Mouse (Mus musculus): ENCODE results near the gene Vnn3. TPM values are rescaled to one million over a fixed set of nuclear protein-coding genes. Genes with fewer than 3 reads are reported as not detected.

The Vnn3 gene
- polyA plus RNA-seq, 1 experiment from 2014 or later, result not detected

DNA sequence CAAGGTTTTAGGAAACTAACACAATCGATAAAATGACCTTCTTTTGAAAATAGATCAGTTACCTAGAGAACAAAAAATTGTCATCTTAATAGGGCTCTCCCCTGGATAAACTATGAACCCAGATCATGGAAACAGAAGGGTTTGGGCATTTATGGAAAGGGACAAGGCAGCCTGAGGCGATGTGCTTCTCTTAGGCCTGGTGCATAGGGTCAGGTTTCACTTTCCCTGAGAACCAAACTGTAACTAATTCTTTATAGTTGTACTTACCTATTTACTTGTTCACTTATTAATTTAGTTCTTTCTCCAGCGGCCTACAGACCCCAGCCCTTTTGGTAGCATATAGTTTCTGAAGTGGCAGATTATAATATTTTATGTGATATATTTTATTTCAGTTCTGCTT is 14.1 kb upstream of the Vnn3 start:
- no peaks in the 10 kb centered on the region for H3K9me3 ChIP-seq (replicated peaks)
- 84% methylated on average over 3 of the region's 3 CpGs for WGBS
- H3K27me3 ChIP-seq, result no peaks in the 10 kb centered on the region
- H3K4me1 ChIP-seq, result no peaks in the 10 kb centered on the region
- H3K36me3 ChIP-seq (ENCODE audit: poor library complexity, severe bottlenecking), result no peaks in the 10 kb centered on the region
- H3K27ac ChIP-seq, result no peak overlapping the region
- no peak overlapping the region for H3K9ac ChIP-seq
- H3K4me2 ChIP-seq, result no peak overlapping the region
- no peak overlapping the region for H3K4me3 ChIP-seq
- no peak for ATAC-seq

DNA sequence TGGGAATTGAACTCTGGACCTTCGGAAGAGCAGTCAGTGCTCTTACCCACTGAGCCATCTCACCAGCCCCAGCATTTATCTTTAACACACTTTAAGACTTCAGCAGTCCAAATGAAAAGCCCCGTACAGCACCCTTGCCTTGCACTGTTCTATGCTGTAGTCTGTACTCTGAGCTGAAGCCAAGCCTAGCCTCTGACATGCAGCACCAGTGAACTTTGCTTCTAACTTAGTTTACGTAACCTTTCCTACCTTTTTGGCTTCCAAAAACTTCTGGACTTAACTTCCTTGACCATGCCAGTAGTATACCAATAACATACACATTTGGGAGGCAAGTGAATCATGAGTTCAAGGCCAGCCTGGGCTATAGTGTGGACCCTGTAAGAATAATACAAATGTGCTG is 12.4 kb upstream of the Vnn3 start:
- H3K4me1 ChIP-seq, result no peaks in the 10 kb centered on the region
- H3K4me3 ChIP-seq, result no peak overlapping the region
- H3K9ac ChIP-seq, result no peak overlapping the region
- H3K27me3 ChIP-seq, result no peaks in the 10 kb centered on the region
- H3K36me3 ChIP-seq (ENCODE audit: poor library complexity, severe bottlenecking), result no peaks in the 10 kb centered on the region
- H3K4me2 ChIP-seq, result no peak overlapping the region
- no peaks in the 10 kb centered on the region for H3K9me3 ChIP-seq (replicated peaks)
- H3K27ac ChIP-seq, result no peak overlapping the region
- no peak for ATAC-seq
- WGBS, result 91% methylated on average over 3 of the region's 3 CpGs

DNA sequence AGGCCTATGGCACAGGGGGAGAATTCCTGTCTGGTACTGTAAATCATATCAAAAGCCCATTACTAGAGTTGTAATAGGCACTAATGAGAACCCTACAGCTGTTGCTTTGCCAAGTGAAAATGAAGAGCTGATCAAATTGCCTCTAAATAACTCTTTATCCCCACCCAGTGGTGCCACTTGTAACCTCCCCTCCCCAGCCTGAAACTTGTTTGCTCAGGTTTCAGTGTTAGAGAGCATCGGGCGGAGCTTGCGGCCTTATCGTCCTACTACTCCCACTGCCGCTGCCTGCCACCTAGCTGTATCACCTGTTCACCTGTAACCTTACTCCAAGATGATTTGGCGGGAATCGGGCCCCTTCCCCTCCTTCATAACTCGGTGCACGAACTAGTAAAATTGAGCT is 11.9 kb upstream of the Vnn3 start:
- no peaks in the 10 kb centered on the region for H3K27me3 ChIP-seq
- ATAC-seq, result no peak
- 60% methylated on average over 9 of the region's 9 CpGs for WGBS
- H3K9me3 ChIP-seq (replicated peaks), result no peaks in the 10 kb centered on the region
- no peak overlapping the region for H3K9ac ChIP-seq
- no peak overlapping the region for H3K4me3 ChIP-seq
- H3K36me3 ChIP-seq (ENCODE audit: poor library complexity, severe bottlenecking), result no peaks in the 10 kb centered on the region
- no peak overlapping the region for H3K27ac ChIP-seq
- H3K4me1 ChIP-seq, result no peaks in the 10 kb centered on the region
- H3K4me2 ChIP-seq, result no peak overlapping the region

DNA sequence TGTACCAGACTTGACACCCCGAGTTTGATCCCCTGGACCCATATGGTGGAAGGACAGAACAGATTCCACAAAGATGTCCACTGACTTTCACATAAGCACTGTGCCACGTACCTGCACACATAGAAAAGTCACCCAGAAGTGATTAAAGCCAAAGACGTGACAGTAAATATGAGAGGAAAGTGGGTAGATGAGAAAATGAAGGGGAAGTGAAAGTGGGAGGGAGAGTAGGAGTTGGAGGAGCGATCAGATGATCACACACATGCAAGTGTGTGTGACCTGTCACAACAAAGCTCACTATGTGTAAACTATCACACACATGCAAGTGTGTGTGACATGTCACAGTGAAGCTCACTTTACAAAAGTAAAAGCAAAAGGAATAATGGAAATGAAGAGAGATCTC is 10.8 kb upstream of the Vnn3 start:
- no peaks in the 10 kb centered on the region for H3K4me1 ChIP-seq
- H3K9ac ChIP-seq, result no peak overlapping the region
- WGBS, result 80% methylated on average over 4 of the region's 4 CpGs
- no peaks in the 10 kb centered on the region for H3K27me3 ChIP-seq
- H3K4me3 ChIP-seq, result no peak overlapping the region
- no peak overlapping the region for H3K27ac ChIP-seq
- H3K9me3 ChIP-seq (replicated peaks), result no peaks in the 10 kb centered on the region
- no peak for ATAC-seq
- H3K4me2 ChIP-seq, result no peak overlapping the region
- no peaks in the 10 kb centered on the region for H3K36me3 ChIP-seq (ENCODE audit: poor library complexity, severe bottlenecking)

DNA sequence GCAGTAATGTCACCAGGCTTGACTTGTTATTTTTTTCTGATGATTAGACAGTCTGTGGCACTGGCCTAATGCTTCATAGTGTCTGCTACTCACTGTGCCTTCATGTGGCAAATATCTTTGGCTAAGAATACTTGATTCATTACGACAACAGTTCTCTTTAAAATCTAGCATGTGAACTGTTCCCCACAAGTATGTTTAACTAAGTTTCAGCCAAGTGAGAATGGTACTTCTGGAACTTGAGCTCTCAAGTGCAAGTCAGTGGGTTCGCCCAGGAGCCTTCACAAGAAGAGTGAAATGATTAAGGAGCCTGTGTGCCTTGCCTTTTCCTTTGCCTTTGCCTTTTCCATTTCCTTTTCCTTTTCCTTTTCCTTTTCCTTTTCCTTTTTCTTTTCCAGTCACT is 834 bp downstream of the Vnn3 start:
- ATAC-seq, result no peak
- H3K4me3 ChIP-seq, result no peak overlapping the region
- 78% methylated on average over 2 of the region's 2 CpGs for WGBS

DNA sequence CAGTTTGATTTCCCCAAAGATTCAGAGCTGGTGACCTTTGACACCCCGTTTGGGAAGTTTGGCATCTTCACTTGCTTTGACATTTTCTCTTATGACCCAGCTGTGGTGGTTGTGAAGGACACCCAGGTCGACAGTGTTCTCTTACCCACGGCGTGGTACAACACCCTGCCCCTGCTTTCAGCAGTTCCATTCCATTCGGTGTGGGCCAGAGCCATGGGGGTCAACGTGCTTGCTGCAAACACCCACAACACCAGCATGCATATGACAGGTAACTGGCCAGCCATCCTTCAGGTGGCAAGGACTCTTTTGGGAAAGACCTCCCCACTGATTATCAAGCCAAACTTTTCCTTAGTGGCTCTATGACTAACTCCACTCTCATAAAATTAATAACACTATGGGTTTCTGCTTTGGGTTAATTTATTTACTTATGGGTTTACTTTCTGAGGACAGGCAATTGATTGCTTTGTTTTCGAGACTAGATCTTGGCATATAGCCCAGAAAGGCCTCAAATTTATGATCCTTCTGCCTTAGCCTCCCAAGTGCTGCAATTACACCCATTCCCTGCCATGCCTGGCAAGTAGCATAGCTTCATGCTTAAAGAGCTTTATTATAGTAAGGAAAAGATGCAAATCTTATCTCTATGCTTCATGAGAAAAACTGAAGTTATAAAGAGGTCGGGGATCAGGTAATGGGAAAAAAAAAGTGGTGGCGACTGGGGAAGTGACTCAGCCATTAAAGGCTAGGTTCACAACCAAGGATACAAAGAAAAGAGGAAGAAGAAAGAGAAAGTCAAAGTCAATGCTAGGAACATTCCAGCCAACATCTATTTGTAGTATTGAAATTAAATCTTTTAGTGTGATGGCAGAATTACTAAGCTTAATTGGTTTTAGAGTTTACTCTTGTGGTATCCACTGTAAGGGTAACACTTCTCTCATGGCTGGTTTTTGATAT is 13.4 kb downstream of the Vnn3 start:
- no peak overlapping the region for H3K9ac ChIP-seq
- no peaks in the 10 kb centered on the region for H3K4me1 ChIP-seq
- no peak overlapping the region for H3K4me3 ChIP-seq
- no peak for ATAC-seq
- H3K27ac ChIP-seq, result no peak overlapping the region
- no peak overlapping the region for H3K4me2 ChIP-seq
- 82% methylated on average over 9 of the region's 9 CpGs for WGBS
- peaks cover 8% of the 10 kb centered on the region; the same call in 1 of the 2 replicates for H3K9me3 ChIP-seq (replicated peaks)
- no peaks in the 10 kb centered on the region for H3K27me3 ChIP-seq
- H3K36me3 ChIP-seq (ENCODE audit: poor library complexity, severe bottlenecking), result no peaks in the 10 kb centered on the region

More for the DNA sequence above, 834 bp downstream of the Vnn3 start:
- Histone ChIP-seq H3K9ac (no peak overlapping the region), H3K36me3 (ENCODE audit: poor library complexity, severe bottlenecking) (no peaks in the 10 kb centered on the region), H3K27ac (no peak overlapping the region), H3K27me3 (no peaks in the 10 kb centered on the region), H3K4me2 (no peak overlapping the region), H3K4me1 (no peaks in the 10 kb centered on the region), H3K9me3 (replicated peaks) (no peaks in the 10 kb centered on the region)

DNA sequence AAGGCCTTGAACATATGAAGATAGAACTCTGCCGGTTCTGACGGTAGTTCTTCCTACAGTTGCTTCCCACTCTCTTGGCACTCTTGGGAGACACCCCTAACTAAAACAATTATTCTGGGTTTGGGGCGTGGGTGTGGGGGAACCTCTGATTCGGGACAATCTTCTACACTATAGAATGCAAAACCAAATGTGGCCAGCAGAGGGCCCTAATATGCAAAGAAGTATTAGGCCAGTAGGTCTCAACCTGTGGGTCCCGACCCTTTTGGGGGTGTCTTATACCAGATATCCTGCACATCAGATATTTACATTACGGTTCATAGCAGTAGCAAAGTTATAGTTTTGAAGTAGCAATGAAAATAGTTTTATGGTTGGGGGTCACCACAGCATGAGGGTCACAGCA is 29.4 kb downstream of the Vnn3 start:
- H3K4me1 ChIP-seq, result no peaks in the 10 kb centered on the region

DNA sequence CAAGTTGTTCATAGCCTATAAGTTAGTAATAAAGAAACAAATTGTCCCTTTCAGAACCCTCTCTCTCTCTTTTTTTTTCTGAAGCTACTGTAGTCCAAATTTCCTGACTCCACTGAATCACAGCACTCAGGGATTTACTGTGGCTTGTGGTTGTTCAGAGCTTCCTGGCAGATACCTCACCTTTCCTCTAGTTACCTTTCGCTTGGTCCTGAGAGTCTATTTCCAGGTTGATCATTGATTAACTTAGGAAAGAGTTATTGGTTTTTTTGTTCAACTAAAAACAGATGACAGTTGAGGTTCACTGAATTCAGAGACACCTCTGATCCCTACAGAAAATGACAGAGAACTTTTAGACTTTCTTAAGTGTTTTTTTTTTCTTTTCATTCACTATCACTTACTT is 33.6 kb downstream of the Vnn3 start:
- no peak overlapping the region for H3K27ac ChIP-seq
- no peaks in the 10 kb centered on the region for H3K9me3 ChIP-seq (replicated peaks)
- no peak overlapping the region for H3K4me2 ChIP-seq
- no peak overlapping the region for H3K4me3 ChIP-seq
- 93% methylated on average over 1 of the region's 1 CpGs for WGBS
- no peaks in the 10 kb centered on the region for H3K4me1 ChIP-seq
- no peaks in the 10 kb centered on the region for H3K36me3 ChIP-seq (ENCODE audit: poor library complexity, severe bottlenecking)
- H3K27me3 ChIP-seq, result no peaks in the 10 kb centered on the region
- H3K9ac ChIP-seq, result no peak overlapping the region
- ATAC-seq, result no peak

More for the DNA sequence above, 29.4 kb downstream of the Vnn3 start:
- Histone ChIP-seq H3K9ac (no peak overlapping the region), H3K4me2 (no peak overlapping the region), H3K36me3 (ENCODE audit: poor library complexity, severe bottlenecking) (no peaks in the 10 kb centered on the region), H3K4me3 (no peak overlapping the region), H3K27me3 (no peaks in the 10 kb centered on the region), H3K9me3 (replicated peaks) (no peaks in the 10 kb centered on the region), H3K27ac (no peak overlapping the region)
- WGBS, result 87% methylated on average over 6 of the region's 6 CpGs
- ATAC-seq, result no peak

DNA sequence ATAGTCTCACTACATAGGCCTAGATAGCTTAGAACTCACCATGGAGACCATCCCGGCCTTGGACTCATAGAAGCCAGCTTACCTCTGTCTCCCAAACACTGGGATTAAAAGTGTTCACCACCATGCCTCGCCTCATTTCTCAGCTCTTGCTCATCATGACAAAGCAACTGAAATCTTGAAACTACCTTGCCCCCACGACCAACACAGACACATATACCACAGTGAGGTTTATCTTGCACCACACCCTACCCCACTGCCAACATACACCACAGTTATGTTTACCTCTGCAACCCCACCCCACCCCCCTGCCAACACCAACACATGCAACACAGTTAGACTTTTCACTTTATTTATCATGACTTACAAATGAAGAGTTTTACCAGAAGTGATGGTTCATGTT is 34.8 kb downstream of the Vnn3 start:
- H3K9ac ChIP-seq, result no peak overlapping the region
- H3K27ac ChIP-seq, result no peak overlapping the region
- 76% methylated on average over 3 of the region's 3 CpGs for WGBS
- H3K27me3 ChIP-seq, result no peaks in the 10 kb centered on the region
- no peaks in the 10 kb centered on the region for H3K36me3 ChIP-seq (ENCODE audit: poor library complexity, severe bottlenecking)
- no peak for ATAC-seq
- no peak overlapping the region for H3K4me2 ChIP-seq
- H3K4me1 ChIP-seq, result no peaks in the 10 kb centered on the region
- H3K9me3 ChIP-seq (replicated peaks), result no peaks in the 10 kb centered on the region
- H3K4me3 ChIP-seq, result no peak overlapping the region

DNA sequence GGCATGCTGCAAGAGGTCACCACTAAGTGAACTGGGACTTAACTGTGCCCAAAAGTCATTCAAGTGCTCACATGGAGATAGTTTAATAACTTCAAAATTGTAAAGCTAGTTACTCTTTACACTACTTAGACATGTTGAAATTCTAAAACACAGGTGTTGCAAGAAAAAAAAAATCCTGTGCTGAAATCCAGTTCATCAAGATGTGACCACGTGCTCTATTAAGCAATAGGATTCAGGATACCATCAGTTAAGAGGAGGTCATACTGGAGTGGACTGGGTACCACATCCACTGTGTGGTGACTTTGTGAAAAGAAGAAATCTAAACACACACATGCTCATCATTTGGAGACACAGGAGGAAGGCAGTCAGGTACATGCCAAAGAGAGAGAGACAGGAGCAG is 41.7 kb downstream of the Vnn3 start:
- 84% methylated on average over 1 of the region's 1 CpGs for WGBS
- Histone ChIP-seq H3K4me2 (no peak overlapping the region), H3K4me1 (no peaks in the 10 kb centered on the region), H3K36me3 (ENCODE audit: poor library complexity, severe bottlenecking) (no peaks in the 10 kb centered on the region), H3K9ac (no peak overlapping the region), H3K27me3 (no peaks in the 10 kb centered on the region), H3K4me3 (no peak overlapping the region), H3K9me3 (replicated peaks) (no peaks in the 10 kb centered on the region), H3K27ac (no peak overlapping the region)
- no peak for ATAC-seq

DNA sequence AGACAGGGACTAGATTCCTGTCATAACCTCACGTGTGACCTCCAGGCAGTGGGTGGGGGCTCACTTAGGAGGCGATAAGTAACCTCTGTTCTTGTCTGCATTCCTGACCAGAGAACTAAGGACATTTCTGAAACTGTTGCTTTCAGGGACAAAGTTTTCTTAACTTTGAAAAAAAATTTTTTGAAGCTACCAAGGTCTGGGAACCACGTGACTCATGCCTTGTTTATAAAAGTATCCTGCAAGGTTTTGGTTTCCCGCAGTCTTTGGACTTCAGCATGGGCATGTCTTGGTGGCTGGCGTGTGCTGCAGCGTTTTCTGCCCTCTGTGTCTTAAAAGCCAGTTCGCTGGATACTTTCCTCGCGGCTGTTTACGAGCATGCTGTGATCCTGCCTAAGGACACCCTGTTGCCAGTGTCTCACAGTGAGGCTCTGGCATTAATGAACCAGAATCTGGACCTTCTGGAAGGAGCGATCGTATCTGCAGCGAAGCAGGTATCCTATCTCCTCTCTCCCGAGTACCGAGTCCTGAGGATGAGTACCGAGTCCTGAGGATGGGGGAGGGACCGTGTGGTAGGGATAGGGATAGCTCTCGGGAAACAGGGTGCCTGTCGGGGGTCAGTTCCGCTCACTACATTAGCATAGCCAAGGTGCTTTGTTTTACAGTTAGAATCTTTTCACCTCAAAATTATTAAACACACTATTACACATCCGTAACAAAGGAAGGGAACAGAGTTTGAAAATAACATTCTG is 43.5 kb downstream of the Vnn3 start, which contains the start of gene Vnn1:
Vnn1 (plus strand) TSS at position 88 of the 749 bp plus-strand sequence.
- Histone ChIP-seq H3K4me3 (no peak within 1 kb of the TSS), H3K36me3 (ENCODE audit: poor library complexity, severe bottlenecking) (no peaks in the 10 kb centered on the region), H3K4me1 (no peaks in the 10 kb centered on the region), H3K4me2 (peak within 1 kb of the TSS; percentile 35; the same call in 1 of the 2 replicates), H3K27ac (no peak within 1 kb of the TSS), H3K27me3 (no peaks in the 10 kb centered on the region), H3K9ac (no peak within 1 kb of the TSS), H3K9me3 (replicated peaks) (no peaks in the 10 kb centered on the region)
- WGBS, result 44% methylated on average over 21 of the region's 21 CpGs
- no peak for ATAC-seq

DNA sequence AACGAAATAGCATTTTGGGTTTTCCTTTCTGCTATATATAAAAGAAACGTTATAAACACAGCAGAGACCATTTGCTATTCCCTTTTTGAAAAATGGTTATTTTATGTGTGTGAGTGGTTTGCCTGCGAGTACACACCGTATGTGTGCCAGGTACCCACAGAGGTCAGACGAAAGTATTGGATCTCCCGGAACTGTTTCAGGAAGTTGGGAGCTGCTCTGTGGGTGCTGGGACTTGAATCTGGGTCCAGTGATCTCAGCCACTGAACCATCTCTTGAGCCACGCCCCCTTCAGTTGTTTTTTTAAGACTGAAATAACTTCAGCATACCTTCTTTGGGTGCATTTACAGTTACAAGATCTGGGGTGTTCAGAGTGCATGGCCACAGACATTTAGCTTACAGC is 44.1 kb downstream of the Vnn3 start:
- no peak overlapping the region for H3K9ac ChIP-seq
- no peak for ATAC-seq
- H3K4me1 ChIP-seq, result no peaks in the 10 kb centered on the region
- H3K27ac ChIP-seq, result no peak overlapping the region
- no peaks in the 10 kb centered on the region for H3K36me3 ChIP-seq (ENCODE audit: poor library complexity, severe bottlenecking)
- H3K27me3 ChIP-seq, result no peaks in the 10 kb centered on the region
- H3K4me3 ChIP-seq, result no peak overlapping the region
- 83% methylated on average over 7 of the region's 7 CpGs for WGBS
- no peaks in the 10 kb centered on the region for H3K9me3 ChIP-seq (replicated peaks)
- H3K4me2 ChIP-seq, result no peak overlapping the region
